ENCODE assay signal across 22 mouse cellular contexts in the genomic region with DNA sequence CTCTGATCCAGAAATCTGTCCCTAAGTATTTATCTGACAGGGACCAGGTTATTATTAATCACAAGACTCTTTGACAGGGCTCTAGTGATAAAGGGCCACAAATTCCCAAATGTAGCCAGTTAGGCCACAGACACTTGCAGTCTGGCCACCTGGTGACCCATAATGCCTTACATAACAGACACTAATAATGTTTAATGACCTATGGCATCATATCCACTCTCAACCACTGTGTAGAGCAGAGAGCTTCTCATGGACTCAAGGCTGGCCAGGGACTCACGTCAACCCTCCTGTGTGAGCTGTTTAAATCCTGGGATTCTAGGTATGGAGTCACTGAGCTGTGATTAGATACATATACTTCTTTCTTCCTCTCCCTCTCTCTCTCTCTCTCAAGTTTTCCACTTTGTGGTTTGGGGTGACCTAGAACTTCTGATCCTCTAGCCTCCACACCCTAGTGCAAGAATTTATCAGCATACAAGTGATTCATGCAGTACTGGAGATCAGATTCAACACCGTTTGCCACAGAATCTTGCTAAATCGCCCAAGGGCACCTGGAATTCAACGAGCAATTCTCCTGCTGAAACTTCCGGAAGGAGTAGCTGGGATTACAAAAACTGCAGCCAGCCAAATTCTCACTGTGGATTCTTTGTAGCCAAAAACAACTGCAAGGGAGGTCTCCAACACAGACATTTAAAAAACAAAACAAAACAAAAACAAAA. TPM values are rescaled to one million over a fixed set of nuclear protein-coding genes. Genes with fewer than 3 reads are reported as not detected.
DNase-seq lines count a peak whose midpoint lies in the region; ATAC-seq and TF ChIP-seq lines count a peak whose summit lies in the region.
"Had no signal": no experiment of that assay in that cellular context is flagged by ENCODE, and none has a peak within 500 bp of the region (broad histone marks: within the 10 kb centered on the region; RNA-seq: fewer than 3 reads in every experiment).

No protein-coding gene starts in this region.

- no peak overlapping the region for H3K4me3 ChIP-seq in embryonic facial prominence, embryonic 14.5 days (ENCODE audit: low read depth, low read length)
- no peak overlapping the region for H3K4me3 ChIP-seq in embryonic facial prominence, embryonic 10.5 days
- no peak overlapping the region for H3K4me3 ChIP-seq in liver, adult 2 months (ENCODE audit: insufficient read depth, low read depth, low read length)
- no peak overlapping the region for H3K4me3 ChIP-seq in liver, embryonic 12.5 days

- peaks cover 12% of the 10 kb centered on the region for H3K4me1 ChIP-seq in embryonic facial prominence, embryonic 14.5 days (ENCODE audit: control insufficient read depth, insufficient read depth, low read length)
- H3K4me1 ChIP-seq in embryonic facial prominence, embryonic 10.5 days = peaks cover 17% of the 10 kb centered on the region
- peaks cover 19% of the 10 kb centered on the region for H3K4me1 ChIP-seq in liver, adult 2 months (ENCODE audit: control insufficient read depth, insufficient read depth, low read length)
- H3K4me1 ChIP-seq in liver, embryonic 12.5 days = peaks cover 23% of the 10 kb centered on the region

- no peaks in the 10 kb centered on the region for H3K79me2 ChIP-seq in liver, adult 2 months (ENCODE audit: control insufficient read depth, insufficient read depth, low read length)

- 62% methylated on average over 5 of the region's 5 CpGs for WGBS in embryonic facial prominence, embryonic 14.5 days
- 76% methylated on average over 5 of the region's 5 CpGs for WGBS in embryonic facial prominence, embryonic 10.5 days
- 29% methylated on average over 5 of the region's 5 CpGs for WGBS in liver, adult 2 months
- 75% methylated on average over 5 of the region's 5 CpGs for WGBS in liver, embryonic 12.5 days (ENCODE audit: insufficient replicate concordance)

- no peak for TF ChIP-seq CTCF in liver, adult 2 months (IDR thresholded peaks at IDR 0.05; ENCODE audit: low read depth, low read length)

- no peak for ATAC-seq in embryonic facial prominence, embryonic 14.5 days (ENCODE audit: low read depth)
- ATAC-seq in liver, embryonic 12.5 days = no peak
- ATAC-seq: forebrain, embryonic 13.5 days had no signal

- no peak for TF ChIP-seq POLR2A in liver, adult 2 months (IDR thresholded peaks at IDR 0.05; ENCODE audit: extremely low read depth, insufficient read depth, low read length)

- no peak overlapping the region for H3K4me2 ChIP-seq in embryonic facial prominence, embryonic 14.5 days (ENCODE audit: low read depth, low read length)
- H3K4me2 ChIP-seq in liver, embryonic 12.5 days = no peak overlapping the region
- H3K4me2 ChIP-seq: midbrain, embryonic 11.5 days had no signal

- peak; percentile 33 for DNase-seq in embryonic facial prominence, embryonic 14.5 days (ENCODE audit: low spot score)
- no peak for DNase-seq in embryonic facial prominence, embryonic 10.5 days (ENCODE audit: low spot score)
- DNase-seq in liver, adult 2 months (ENCODE audit: extremely low read depth, low read depth, low spot score) = peak; percentile 50
- DNase-seq in 3T3-L1 (ENCODE audit: low read depth, low spot score) = peak; percentile 64
- DNase-seq in adrenal gland, postnatal 14 days = peak; percentile 60
- DNase-seq in embryo, embryonic 10.5 days (ENCODE audit: low spot score) = no peak
- no peak for DNase-seq in left cerebral cortex, adult 9 months (ENCODE audit: low spot score in 2 of 2)

- no peak overlapping the region for H3K9ac ChIP-seq in embryonic facial prominence, embryonic 14.5 days (ENCODE audit: low read depth, low read length)
- no peak overlapping the region for H3K9ac ChIP-seq in liver, adult 2 months (ENCODE audit: low read depth, low read length)
- no peak overlapping the region for H3K9ac ChIP-seq in liver, embryonic 12.5 days
- H3K9ac ChIP-seq: forebrain, embryonic 13.5 days; limb, embryonic 12.5 days; liver, embryonic 14.5 days; stomach, embryonic 15.5 days had no signal

- H3K27me3 ChIP-seq in embryonic facial prominence, embryonic 14.5 days (replicated peaks; ENCODE audit: control insufficient read depth, insufficient read depth, low read length) = no peaks in the 10 kb centered on the region
- H3K27me3 ChIP-seq in embryonic facial prominence, embryonic 10.5 days (replicated peaks; ENCODE audit: low read depth, poor library complexity, severe bottlenecking) = no peaks in the 10 kb centered on the region
- H3K27me3 ChIP-seq in liver, adult 2 months (ENCODE audit: control insufficient read depth, insufficient read depth, low read length) = no peaks in the 10 kb centered on the region
- H3K27me3 ChIP-seq in liver, embryonic 12.5 days (replicated peaks) = peaks cover 14% of the 10 kb centered on the region; the same call in 1 of the 2 replicates
- H3K27me3 ChIP-seq: forebrain, embryonic 13.5 days; limb, embryonic 12.5 days; stomach, embryonic 15.5 days had no signal

- no peaks in the 10 kb centered on the region for H3K9me3 ChIP-seq in embryonic facial prominence, embryonic 14.5 days (ENCODE audit: control insufficient read depth, low read length)
- H3K9me3 ChIP-seq in embryonic facial prominence, embryonic 10.5 days = no peaks in the 10 kb centered on the region; the same call in 1 of the 2 replicates
- no peaks in the 10 kb centered on the region for H3K9me3 ChIP-seq in liver, embryonic 12.5 days (replicated peaks)
- H3K9me3 ChIP-seq: forebrain, embryonic 13.5 days; limb, embryonic 12.5 days; stomach, embryonic 15.5 days had no signal

- no peaks in the 10 kb centered on the region for H3K36me3 ChIP-seq in embryonic facial prominence, embryonic 14.5 days (ENCODE audit: control insufficient read depth, insufficient read depth, low read length)
- H3K36me3 ChIP-seq in embryonic facial prominence, embryonic 10.5 days (replicated peaks) = no peaks in the 10 kb centered on the region
- H3K36me3 ChIP-seq in liver, adult 2 months (ENCODE audit: control insufficient read depth, insufficient read depth, low read length) = no peaks in the 10 kb centered on the region
- no peaks in the 10 kb centered on the region for H3K36me3 ChIP-seq in liver, embryonic 12.5 days
- H3K36me3 ChIP-seq: limb, embryonic 12.5 days; stomach, embryonic 15.5 days had no signal

- H3K27ac ChIP-seq in embryonic facial prominence, embryonic 14.5 days (replicated peaks; ENCODE audit: low read depth, low read length) = 0 out of 2 replicates have a peak overlapping the region, but pooled peaks have one; percentile 39
- no peak overlapping the region for H3K27ac ChIP-seq in embryonic facial prominence, embryonic 10.5 days (replicated peaks)
- peak overlapping the region; percentile 89 for H3K27ac ChIP-seq in liver, adult 2 months (replicated peaks; ENCODE audit: insufficient read depth, low read depth, low read length)
- H3K27ac ChIP-seq in liver, embryonic 12.5 days = no peak overlapping the region
- H3K27ac ChIP-seq: limb, embryonic 12.5 days; liver, embryonic 14.5 days; stomach, embryonic 15.5 days had no signal

RNA-seq across cellular contexts. Expression of gene Isoc2b, which starts 5.8 kb away (rescaled TPM):
- 6.5 and 7.0 TPM in 2 replicates for polyA plus RNA-seq in embryonic facial prominence, embryonic 14.5 days (2014; fragmentation: Nextera tagmentation; extraction: Ambion mirVana)
- polyA plus RNA-seq in embryonic facial prominence, embryonic 10.5 days (2016; fragmentation: Nextera tagmentation; extraction: Ambion mirVana) = 2.6 and 4.1 TPM in 2 replicates
- total RNA-seq in liver, adult 2 months (2014; rRNA removed) = 23.6 and 40.2 TPM in 2 replicates
- polyA plus RNA-seq in liver, adult 2 months (2012; rRNA removed) = 24.0 and 34.6 TPM in 2 replicates
- polyA plus RNA-seq in liver, embryonic 12.5 days (2016; fragmentation: Nextera tagmentation; extraction: Ambion mirVana) = 3.5 and 3.9 TPM in 2 replicates
- 8.6 and 12.5 TPM in 2 replicates for total RNA-seq in adrenal gland, postnatal 14 days (2021)
- polyA plus RNA-seq: erythroblast, embryonic 14.5 days had no signal

RNA-seq across cellular contexts. Expression of gene Isoc2a, which starts 12.7 kb away (rescaled TPM):
- polyA plus RNA-seq in embryonic facial prominence, embryonic 14.5 days (2014; fragmentation: Nextera tagmentation; extraction: Ambion mirVana) = 1.3 and 1.6 TPM in 2 replicates
- 0.68 and 0.86 TPM in 2 replicates for polyA plus RNA-seq in embryonic facial prominence, embryonic 10.5 days (2016; fragmentation: Nextera tagmentation; extraction: Ambion mirVana)
- total RNA-seq in liver, adult 2 months (2014; rRNA removed) = 54.3 and 63.5 TPM in 2 replicates
- polyA plus RNA-seq in liver, adult 2 months (2012; rRNA removed) = 103 and 110 TPM in 2 replicates
- polyA plus RNA-seq in liver, embryonic 12.5 days (2016; fragmentation: Nextera tagmentation; extraction: Ambion mirVana) = 0.62 and 0.95 TPM in 2 replicates
- 55.7 and 67.9 TPM in 2 replicates for total RNA-seq in adrenal gland, postnatal 14 days (2021)

RNA-seq across cellular contexts. Expression of gene Shisa7, which starts 19.8 kb away (rescaled TPM):
- polyA plus RNA-seq in embryonic facial prominence, embryonic 14.5 days (2014; fragmentation: Nextera tagmentation; extraction: Ambion mirVana) = 0.68 and 0.76 TPM in 2 replicates
- 0.23 and 0.35 TPM in 2 replicates for polyA plus RNA-seq in embryonic facial prominence, embryonic 10.5 days (2016; fragmentation: Nextera tagmentation; extraction: Ambion mirVana)
- total RNA-seq in liver, adult 2 months (2014; rRNA removed) = under 0.01 TPM in 1 of 2 replicates, not detected in the other
- polyA plus RNA-seq in liver, adult 2 months (2012; rRNA removed) = 0.02 and 0.12 TPM in 2 replicates
- not detected in 2 replicates for polyA plus RNA-seq in liver, embryonic 12.5 days (2016; fragmentation: Nextera tagmentation; extraction: Ambion mirVana)
- 2.2 and 2.9 TPM in 2 replicates for total RNA-seq in adrenal gland, postnatal 14 days (2021)
- total RNA-seq: gastrocnemius, adult 18-20 months; MEL had no signal
- polyA plus RNA-seq: C2C12; erythroblast, embryonic 14.5 days had no signal

RNA-seq across cellular contexts. Expression of gene Gm36210, which starts 42.0 kb away (rescaled TPM):
- 0.35 TPM in 1 of 2 replicates, not detected in the other for polyA plus RNA-seq in embryonic facial prominence, embryonic 14.5 days (2014; fragmentation: Nextera tagmentation; extraction: Ambion mirVana)
- polyA plus RNA-seq in embryonic facial prominence, embryonic 10.5 days (2016; fragmentation: Nextera tagmentation; extraction: Ambion mirVana) = 0.22 TPM in 1 of 2 replicates, not detected in the other
- not detected in 2 replicates for total RNA-seq in liver, adult 2 months (2014; rRNA removed)
- 0.13 TPM in 1 of 2 replicates, not detected in the other for polyA plus RNA-seq in liver, adult 2 months (2012; rRNA removed)
- polyA plus RNA-seq in liver, embryonic 12.5 days (2016; fragmentation: Nextera tagmentation; extraction: Ambion mirVana) = 0.10 TPM in 1 of 2 replicates, not detected in the other
- 0.26 TPM in 1 of 2 replicates, not detected in the other for total RNA-seq in adrenal gland, postnatal 14 days (2021)
- total RNA-seq: heart, postnatal 10 days; megakaryocyte progenitor cell, adult 5-6 weeks; midbrain, postnatal 0 days had no signal
- polyA plus RNA-seq: C2C12; erythroblast, embryonic 14.5 days; gonadal fat pad, adult 2 months; hindbrain, embryonic 11.5 days; limb, embryonic 12.5 days; midbrain, embryonic 11.5 days; stomach, embryonic 15.5 days had no signal

RNA-seq across cellular contexts. Expression of gene Zfp628, which starts 50.7 kb away (rescaled TPM):
- 3.7 and 4.0 TPM in 2 replicates for polyA plus RNA-seq in embryonic facial prominence, embryonic 14.5 days (2014; fragmentation: Nextera tagmentation; extraction: Ambion mirVana)
- 4.5 and 4.6 TPM in 2 replicates for polyA plus RNA-seq in embryonic facial prominence, embryonic 10.5 days (2016; fragmentation: Nextera tagmentation; extraction: Ambion mirVana)
- total RNA-seq in liver, adult 2 months (2014; rRNA removed) = 0.55 and 0.74 TPM in 2 replicates
- 6.2 and 8.3 TPM in 2 replicates for polyA plus RNA-seq in liver, adult 2 months (2012; rRNA removed)
- polyA plus RNA-seq in liver, embryonic 12.5 days (2016; fragmentation: Nextera tagmentation; extraction: Ambion mirVana) = 2.4 and 2.7 TPM in 2 replicates
- 13.7 and 16.2 TPM in 2 replicates for total RNA-seq in adrenal gland, postnatal 14 days (2021)

Comparison
In these comparisons a context has a peak if more than half of its experiments do, and no peak if none do; other contexts are left out.
1. DNase-seq: peak in embryonic facial prominence, embryonic 14.5 days (single experiment), liver, adult 2 months (single experiment), 3T3-L1 (single experiment) and adrenal gland, postnatal 14 days (single experiment); none in embryonic facial prominence, embryonic 10.5 days (single experiment), embryo, embryonic 10.5 days (single experiment) and left cerebral cortex, adult 9 months (0 of 2).
2. H3K27ac ChIP-seq: peak in embryonic facial prominence, embryonic 14.5 days (single experiment) and liver, adult 2 months (single experiment); none in embryonic facial prominence, embryonic 10.5 days (single experiment) and liver, embryonic 12.5 days (single experiment).
3. RNA of gene Isoc2a, which starts 12.7 kb away (polyA plus RNA-seq): 103 to 110 TPM in liver, adult 2 months; 1.3 to 1.6 TPM in embryonic facial prominence, embryonic 14.5 days, 0.62 to 0.95 TPM in liver, embryonic 12.5 days and 0.68 to 0.86 TPM in embryonic facial prominence, embryonic 10.5 days; every median in the first group is over 10 times any median in the second.